Mouse (Mus musculus) bone marrow, adult 2 months (tissue): ENCODE data around the gene Sbf2.

Experiments used
- CTCF ChIP-seq: fragments of 200-500 bp; IDR thresholded peaks from 2 replicates; pipeline ENCODE4 v1.5.1; 2011; ENCODE audit warnings: low read length, control low read depth; ENCODE audit not compliant: control insufficient read depth, insufficient read depth
- POLR2A ChIP-seq: fragments of 200-500 bp; IDR thresholded peaks from 2 replicates; pipeline ENCODE4 v1.6.1; 2011; ENCODE audit warnings: low read depth, mild to moderate bottlenecking, control low read depth, low read length, borderline replicate concordance; ENCODE audit not compliant: control insufficient read depth

DNA sequence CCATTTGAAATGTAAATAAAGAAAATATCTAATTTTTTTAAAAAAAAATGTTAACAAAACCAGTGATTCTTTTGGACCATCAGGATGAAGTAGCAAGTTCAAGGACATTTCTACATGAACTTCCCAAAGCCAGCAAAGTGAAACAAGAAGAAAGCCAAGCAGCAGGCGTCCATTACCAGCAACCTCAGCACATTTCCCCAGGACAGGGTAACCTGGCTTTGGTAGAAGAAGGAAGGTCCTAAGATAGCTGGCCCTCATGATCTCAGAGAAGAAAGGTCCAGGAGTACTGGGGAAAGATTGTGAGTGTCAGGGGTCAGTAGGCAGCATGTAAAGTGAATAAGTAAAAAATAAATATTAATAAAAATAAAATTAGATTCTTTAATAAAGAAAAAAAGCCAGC, 27.0 kb downstream of the Sbf2 start:
- no peak for TF ChIP-seq CTCF
- no peak for TF ChIP-seq POLR2A
